11 mouse cellular contexts compared by ENCODE assay signal in the genomic region with DNA sequence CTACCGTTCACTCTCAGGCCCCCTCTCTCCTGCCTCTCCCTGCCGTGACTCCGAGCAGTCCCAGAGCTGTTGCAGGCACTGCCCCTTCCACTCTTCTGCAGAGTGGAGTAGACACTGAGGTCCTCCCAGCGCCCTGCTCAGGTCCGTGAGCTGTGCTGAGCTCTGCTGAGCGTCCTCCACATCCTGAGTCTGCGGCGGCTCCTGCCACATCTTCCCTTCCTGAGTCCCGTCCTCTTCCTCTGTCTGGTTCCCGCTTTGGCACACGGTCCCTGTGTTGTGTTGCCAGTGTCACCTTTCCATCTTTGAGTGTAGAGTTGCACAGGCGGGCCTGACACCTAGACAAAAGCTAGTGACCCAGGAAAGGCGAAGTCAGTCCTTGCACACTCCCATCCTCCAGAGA. TPM values are rescaled to one million over a fixed set of nuclear protein-coding genes. Genes with fewer than 3 reads are reported as not detected.
DNase-seq lines count a peak whose midpoint lies in the region; ATAC-seq and TF ChIP-seq lines count a peak whose summit lies in the region.
"Had no signal": no experiment of that assay in that cellular context is flagged by ENCODE, and none has a peak within 500 bp of the region (broad histone marks: within the 10 kb centered on the region; RNA-seq: fewer than 3 reads in every experiment).

No protein-coding gene starts in this region.

- H3K4me3 ChIP-seq in intestine, embryonic 14.5 days (ENCODE audit: low read depth, low read length), result no peak overlapping the region
- H3K4me3 ChIP-seq in intestine, postnatal 0 days (ENCODE audit: low read depth, low read length), result no peak overlapping the region
- peak overlapping the region; percentile 8; the same call in 1 of the 2 replicates for H3K4me3 ChIP-seq in E14TG2a.4 (replicated peaks; ENCODE audit: low read length)
- H3K4me3 ChIP-seq in embryonic facial prominence, embryonic 10.5 days, result no peak overlapping the region
- no peak overlapping the region for H3K4me3 ChIP-seq in limb, embryonic 12.5 days (replicated peaks)
- H3K4me3 ChIP-seq: midbrain, embryonic 12.5 days had no signal

- no peak overlapping the region for H3K4me2 ChIP-seq in intestine, embryonic 14.5 days (ENCODE audit: low read length)
- no peak overlapping the region for H3K4me2 ChIP-seq in intestine, postnatal 0 days (replicated peaks; ENCODE audit: low read depth)
- H3K4me2 ChIP-seq in limb, embryonic 12.5 days, result no peak overlapping the region
- H3K4me2 ChIP-seq: midbrain, embryonic 12.5 days had no signal

- H3K36me3 ChIP-seq in intestine, embryonic 14.5 days (ENCODE audit: control insufficient read depth, insufficient read depth, low read length), result peaks cover 37% of the 10 kb centered on the region
- peaks cover 45% of the 10 kb centered on the region for H3K36me3 ChIP-seq in intestine, postnatal 0 days (ENCODE audit: control insufficient read depth, insufficient read depth)
- H3K36me3 ChIP-seq in E14TG2a.4 (ENCODE audit: insufficient read depth, low read length), result peaks cover 54% of the 10 kb centered on the region
- peaks cover 66% of the 10 kb centered on the region for H3K36me3 ChIP-seq in embryonic facial prominence, embryonic 10.5 days (replicated peaks)
- peaks cover 64% of the 10 kb centered on the region for H3K36me3 ChIP-seq in limb, embryonic 12.5 days

- no peaks in the 10 kb centered on the region for H3K9me3 ChIP-seq in intestine, embryonic 14.5 days (ENCODE audit: control insufficient read depth, low read length)
- H3K9me3 ChIP-seq in intestine, postnatal 0 days (ENCODE audit: control insufficient read depth), result no peaks in the 10 kb centered on the region
- no peaks in the 10 kb centered on the region for H3K9me3 ChIP-seq in E14TG2a.4 (ENCODE audit: low read length)
- H3K9me3 ChIP-seq in embryonic facial prominence, embryonic 10.5 days, result no peaks in the 10 kb centered on the region
- no peaks in the 10 kb centered on the region for H3K9me3 ChIP-seq in limb, embryonic 12.5 days
- H3K9me3 ChIP-seq: midbrain, embryonic 12.5 days had no signal

- DNase-seq in intestine, embryonic 14.5 days (ENCODE audit: low spot score), result peak; percentile 56
- DNase-seq in embryonic facial prominence, embryonic 10.5 days (ENCODE audit: low spot score), result no peak
- no peak for DNase-seq in cerebellum, adult 11 months
- no peak for DNase-seq in gastrocnemius, adult 8-10 months (ENCODE audit: low spot score in 2 of 2)
- no peak for DNase-seq in Muller cell, postnatal 12 days (ENCODE audit: inconsistent ontology term)
- DNase-seq: cerebellum, adult 8-10 months; thymus, postnatal 14 days had no signal

- no peak for ATAC-seq in intestine, embryonic 14.5 days (replicated peaks; ENCODE audit: low FRiP score, low TSS enrichment, low read depth)
- no peak for ATAC-seq in intestine, postnatal 0 days
- ATAC-seq in limb, embryonic 12.5 days (ENCODE audit: insufficient number of reproducible peaks, insufficient read depth, low FRiP score, low TSS enrichment, low read depth), result 0 out of 2 replicates have a peak, but pooled peaks have one; percentile 17

- no peak for TF ChIP-seq CTCF in intestine, postnatal 0 days (IDR thresholded peaks at IDR 0.05; ENCODE audit: low read depth)
- TF ChIP-seq CTCF in E14TG2a.4 (conservative IDR thresholded peaks at IDR 0.05; ENCODE audit: low read length), result no peak

- peak overlapping the region; percentile 83 for H3K27ac ChIP-seq in intestine, embryonic 14.5 days (ENCODE audit: low read depth)
- no peak overlapping the region for H3K27ac ChIP-seq in intestine, postnatal 0 days (ENCODE audit: low read depth, low read length)
- H3K27ac ChIP-seq in embryonic facial prominence, embryonic 10.5 days (replicated peaks), result peak overlapping the region; percentile 71
- peak overlapping the region; percentile 67 for H3K27ac ChIP-seq in limb, embryonic 12.5 days

- H3K27me3 ChIP-seq in intestine, embryonic 14.5 days (replicated peaks; ENCODE audit: control insufficient read depth, insufficient read depth, low read length), result no peaks in the 10 kb centered on the region
- H3K27me3 ChIP-seq in intestine, postnatal 0 days (replicated peaks; ENCODE audit: control insufficient read depth, insufficient read depth, low read length), result no peaks in the 10 kb centered on the region
- H3K27me3 ChIP-seq in E14TG2a.4 (ENCODE audit: insufficient read depth, low read length), result peaks cover 18% of the 10 kb centered on the region
- no peaks in the 10 kb centered on the region for H3K27me3 ChIP-seq in embryonic facial prominence, embryonic 10.5 days (replicated peaks; ENCODE audit: low read depth, poor library complexity, severe bottlenecking)
- H3K27me3 ChIP-seq in limb, embryonic 12.5 days, result no peaks in the 10 kb centered on the region
- H3K27me3 ChIP-seq: midbrain, embryonic 12.5 days had no signal

- peaks cover 33% of the 10 kb centered on the region for H3K4me1 ChIP-seq in intestine, embryonic 14.5 days (replicated peaks; ENCODE audit: control insufficient read depth, insufficient read depth, low read length)
- no peaks in the 10 kb centered on the region for H3K4me1 ChIP-seq in intestine, postnatal 0 days (replicated peaks; ENCODE audit: control insufficient read depth, insufficient read depth, low read length)
- peaks cover 55% of the 10 kb centered on the region for H3K4me1 ChIP-seq in E14TG2a.4 (replicated peaks; ENCODE audit: low read depth, low read length)
- H3K4me1 ChIP-seq in embryonic facial prominence, embryonic 10.5 days, result peaks cover 46% of the 10 kb centered on the region
- H3K4me1 ChIP-seq in limb, embryonic 12.5 days (replicated peaks), result peaks cover 25% of the 10 kb centered on the region
- H3K4me1 ChIP-seq: midbrain, embryonic 12.5 days had no signal

- WGBS in intestine, embryonic 14.5 days, result 38% methylated on average over 13 of the region's 13 CpGs
- 70% methylated on average over 13 of the region's 13 CpGs for WGBS in intestine, postnatal 0 days
- WGBS in embryonic facial prominence, embryonic 10.5 days, result 64% methylated on average over 13 of the region's 13 CpGs
- 59% methylated on average over 13 of the region's 13 CpGs for WGBS in limb, embryonic 12.5 days

- no peak overlapping the region for H3K9ac ChIP-seq in intestine, embryonic 14.5 days (ENCODE audit: low read length)
- H3K9ac ChIP-seq in intestine, postnatal 0 days (ENCODE audit: low read depth, low read length), result no peak overlapping the region
- 0 out of 2 replicates have a peak overlapping the region, but pooled peaks have one; percentile 27 for H3K9ac ChIP-seq in limb, embryonic 12.5 days (replicated peaks)
- H3K9ac ChIP-seq: midbrain, embryonic 12.5 days had no signal

RNA-seq across cellular contexts. Expression of a gene that starts 42.4 kb away (rescaled TPM):
- 2.8 and 3.0 TPM in 2 replicates for polyA plus RNA-seq in intestine, embryonic 14.5 days (2014; fragmentation: Nextera tagmentation; extraction: Ambion mirVana)
- 1.1 and 1.4 TPM in 2 replicates for polyA plus RNA-seq in intestine, postnatal 0 days (2015; fragmentation: Nextera tagmentation; extraction: Ambion mirVana)
- 2.6 and 3.1 TPM in 2 replicates for polyA plus RNA-seq in embryonic facial prominence, embryonic 10.5 days (2016; fragmentation: Nextera tagmentation; extraction: Ambion mirVana)
- polyA plus RNA-seq in limb, embryonic 12.5 days (2016; fragmentation: Nextera tagmentation; extraction: Ambion mirVana), result 2.3 and 2.6 TPM in 2 replicates
- 1 to 10 TPM; 4.7 to 5.5 (median 4.9) TPM for total RNA-seq in gastrocnemius, adult 8-10 months (2022)

RNA-seq across cellular contexts. Expression of a gene that starts 56.5 kb away (rescaled TPM):
- polyA plus RNA-seq in intestine, embryonic 14.5 days (2014; fragmentation: Nextera tagmentation; extraction: Ambion mirVana), result 22.2 and 22.4 TPM in 2 replicates
- 47.1 and 48.9 TPM in 2 replicates for polyA plus RNA-seq in intestine, postnatal 0 days (2015; fragmentation: Nextera tagmentation; extraction: Ambion mirVana)
- polyA plus RNA-seq in embryonic facial prominence, embryonic 10.5 days (2016; fragmentation: Nextera tagmentation; extraction: Ambion mirVana), result 9.2 and 9.8 TPM in 2 replicates
- polyA plus RNA-seq in limb, embryonic 12.5 days (2016; fragmentation: Nextera tagmentation; extraction: Ambion mirVana), result 10.1 and 20.8 TPM in 2 replicates
- 1 to 10 TPM; 3.8 to 7.3 (median 6.2) TPM for total RNA-seq in gastrocnemius, adult 8-10 months (2022)
